Mouse (Mus musculus) brown adipose tissue, adult 24 weeks (tissue): ENCODE data around the gene Aig1. TPM values are rescaled to one million over a fixed set of nuclear protein-coding genes. Genes with fewer than 3 reads are reported as not detected.

ENCODE experiments used
- H3K27ac ChIP-seq: fragments of 200-500 bp; replicated peaks from 2 replicates; pipeline ENCODE4 v1.5.1; 2012; ENCODE audit warnings: low read depth, mild to moderate bottlenecking, low read length
- H3K4me1 ChIP-seq: fragments of 200-500 bp; 2 replicates; pipeline ENCODE4 v1.6.1; 2012; ENCODE audit warnings: low read length, mixed read lengths; ENCODE audit not compliant: control insufficient read depth, insufficient read depth, insufficient read length
- H3K4me3 ChIP-seq: fragments of 200-500 bp; 2 replicates; pipeline ENCODE4 v1.5.1; 2012; ENCODE audit warnings: low read depth, mild to moderate bottlenecking, low read length, moderate library complexity; ENCODE audit not compliant: insufficient read depth
- polyA plus RNA-seq: library from polyadenylated mRNA; stranded (reverse); fragments of >200 nt; gene quantifications from 2 replicates; pipeline ENCODE4 v1.2.4, GENCODE M21; 2012; ENCODE audit not compliant: missing spikeins, insufficient read depth, insufficient read length

Aig1 gene
- polyA plus RNA-seq, 1 experiment = 25.0 TPM

- Histone ChIP-seq H3K4me1 (peaks cover 5% of the 10 kb centered on the region; the same call in 1 of the 2 replicates), H3K27ac (0 out of 2 replicates have a peak overlapping the region, but pooled peaks have one; percentile 16), H3K4me3 (no peak overlapping the region)
Observed at GRCm38 (mm10) chr10:13833066-13833566, 35.7 kb downstream of the Aig1 start.

- 0 out of 2 replicates have a peak overlapping the region, but pooled peaks have one; percentile 34 for H3K27ac ChIP-seq
Observed at GRCm38 (mm10) chr10:13832546-13833033, 36.2 kb downstream of the Aig1 start.

GRCm38 (mm10) chr10:13827150-13827549 lies 41.6 kb downstream of the Aig1 start:
- no peak overlapping the region for H3K4me3 ChIP-seq
- no peak overlapping the region for H3K27ac ChIP-seq
- H3K4me1 ChIP-seq = peaks cover 4% of the 10 kb centered on the region

More at GRCm38 (mm10) chr10:13832546-13833033, 36.2 kb downstream of the Aig1 start:
- Histone ChIP-seq H3K4me3 (no peak overlapping the region), H3K4me1 (peaks cover 5% of the 10 kb centered on the region; the same call in 1 of the 2 replicates)

- Histone ChIP-seq H3K27ac (no peak overlapping the region), H3K4me3 (no peak overlapping the region), H3K4me1 (no peaks in the 10 kb centered on the region)
Observed at GRCm38 (mm10) chr10:13813591-13813990, 55.2 kb downstream of the Aig1 start.

GRCm38 (mm10) chr10:13808291-13808690 lies 60.5 kb downstream of the Aig1 start:
- H3K4me3 ChIP-seq = no peak overlapping the region
- no peak overlapping the region for H3K27ac ChIP-seq
- no peaks in the 10 kb centered on the region for H3K4me1 ChIP-seq

GRCm38 (mm10) chr10:13806806-13807205 lies 62.0 kb downstream of the Aig1 start:
- H3K4me3 ChIP-seq = no peak overlapping the region
- H3K27ac ChIP-seq = no peak overlapping the region
- H3K4me1 ChIP-seq = no peaks in the 10 kb centered on the region

GRCm38 (mm10) chr10:13801296-13801695 lies 67.5 kb downstream of the Aig1 start:
- no peak overlapping the region for H3K27ac ChIP-seq
- no peaks in the 10 kb centered on the region for H3K4me1 ChIP-seq

GRCm38 (mm10) chr10:13793458-13793857 lies 75.3 kb downstream of the Aig1 start:
- Histone ChIP-seq H3K4me1 (no peaks in the 10 kb centered on the region), H3K27ac (no peak overlapping the region), H3K4me3 (no peak overlapping the region)

More at GRCm38 (mm10) chr10:13801296-13801695, 67.5 kb downstream of the Aig1 start:
- no peak overlapping the region for H3K4me3 ChIP-seq

- H3K27ac ChIP-seq = no peak overlapping the region
- 0 out of 2 replicates have a peak, but pooled peaks cover 3% of the 10 kb centered on the region for H3K4me1 ChIP-seq
- H3K4me3 ChIP-seq = no peak overlapping the region
Observed at GRCm38 (mm10) chr10:13792788-13793187, 76.0 kb downstream of the Aig1 start.

GRCm38 (mm10) chr10:13789604-13790003 lies 79.2 kb downstream of the Aig1 start:
- H3K27ac ChIP-seq = no peak overlapping the region
- H3K4me1 ChIP-seq = 0 out of 2 replicates have a peak, but pooled peaks cover 3% of the 10 kb centered on the region
- H3K4me3 ChIP-seq = no peak overlapping the region

GRCm38 (mm10) chr10:13788057-13788456 lies 80.7 kb downstream of the Aig1 start:
- H3K4me3 ChIP-seq = no peak overlapping the region

GRCm38 (mm10) chr10:13782774-13783173 lies 86.0 kb downstream of the Aig1 start:
- Histone ChIP-seq H3K27ac (no peak overlapping the region), H3K4me1 (no peaks in the 10 kb centered on the region)

More at GRCm38 (mm10) chr10:13788057-13788456, 80.7 kb downstream of the Aig1 start:
- Histone ChIP-seq H3K4me1 (0 out of 2 replicates have a peak, but pooled peaks cover 3% of the 10 kb centered on the region), H3K27ac (no peak overlapping the region)

GRCm38 (mm10) chr10:13782235-13782757 lies 86.5 kb downstream of the Aig1 start:
- H3K27ac ChIP-seq = no peak overlapping the region
- no peak overlapping the region for H3K4me3 ChIP-seq
- no peaks in the 10 kb centered on the region for H3K4me1 ChIP-seq

More at GRCm38 (mm10) chr10:13782774-13783173, 86.0 kb downstream of the Aig1 start:
- H3K4me3 ChIP-seq = no peak overlapping the region

GRCm38 (mm10) chr10:13776014-13776413 lies 92.8 kb downstream of the Aig1 start:
- Histone ChIP-seq H3K27ac (no peak overlapping the region), H3K4me1 (no peaks in the 10 kb centered on the region), H3K4me3 (no peak overlapping the region)

GRCm38 (mm10) chr10:13775411-13775810 lies 93.4 kb downstream of the Aig1 start:
- Histone ChIP-seq H3K4me3 (no peak overlapping the region), H3K4me1 (no peaks in the 10 kb centered on the region), H3K27ac (no peak overlapping the region)

GRCm38 (mm10) chr10:13774910-13775309 lies 93.9 kb downstream of the Aig1 start:
- Histone ChIP-seq H3K4me3 (no peak overlapping the region), H3K4me1 (no peaks in the 10 kb centered on the region), H3K27ac (no peak overlapping the region)
